Mouse (Mus musculus): ENCODE measurements around the gene Shisa8. TPM values are rescaled to one million over a fixed set of nuclear protein-coding genes. Genes with fewer than 3 reads are reported as not detected.
"Not testable (repeated sequence)": the region's sequence is repeated elsewhere in the genome, so short reads cannot be mapped to it uniquely, and the experiment has no call there.

Gene Shisa8
- polyA plus RNA-seq (2014; fragmentation: Nextera tagmentation; extraction: Ambion mirVana) = 0.15 TPM in 2 replicates

- no peaks in the 10 kb centered on the region for H3K9me3 ChIP-seq (ENCODE audit: control insufficient read depth, low read length)
- peak within 1 kb of the TSS; percentile 73 for H3K4me2 ChIP-seq (ENCODE audit: low read length)
- peaks cover 11% of the 10 kb centered on the region for H3K4me1 ChIP-seq (replicated peaks; ENCODE audit: control insufficient read depth, insufficient read depth, low read length)
- H3K9ac ChIP-seq (ENCODE audit: low read length) = peak within 1 kb of the TSS; percentile 20
- DNase-seq (ENCODE audit: low spot score) (no peak), ATAC-seq (replicated peaks; ENCODE audit: low FRiP score, low TSS enrichment, low read depth) (no peak)
- no peak within 1 kb of the TSS for H3K27ac ChIP-seq (ENCODE audit: low read depth)
- H3K36me3 ChIP-seq (ENCODE audit: control insufficient read depth, insufficient read depth, low read length) = no peaks in the 10 kb centered on the region
- WGBS = 0% methylated on average over 15 of the region's 34 CpGs
- peak within 1 kb of the TSS; percentile 38 for H3K4me3 ChIP-seq (ENCODE audit: low read depth, low read length)
- H3K27me3 ChIP-seq (replicated peaks; ENCODE audit: control insufficient read depth, insufficient read depth, low read length) = peaks cover 90% of the 10 kb centered on the region
Observed at GRCm38 (mm10) chr15:82212752-82213063, at the start of gene Shisa8. Gene Shisa8, minus strand, starts transcription at chr15:82212815.

- Histone ChIP-seq H3K4me1 (replicated peaks; ENCODE audit: control insufficient read depth, insufficient read depth, low read length) (no peaks in the 10 kb centered on the region; the same call in 1 of the 2 replicates), H3K9me3 (ENCODE audit: control insufficient read depth, low read length) (no peaks in the 10 kb centered on the region), H3K36me3 (ENCODE audit: control insufficient read depth, insufficient read depth, low read length) (no peaks in the 10 kb centered on the region), H3K4me2 (ENCODE audit: low read length) (no peak overlapping the region), H3K9ac (ENCODE audit: low read length) (no peak overlapping the region), H3K27me3 (replicated peaks; ENCODE audit: control insufficient read depth, insufficient read depth, low read length) (no peaks in the 10 kb centered on the region), H3K27ac (ENCODE audit: low read depth) (no peak overlapping the region), H3K4me3 (ENCODE audit: low read depth, low read length) (no peak overlapping the region)
- DNase-seq (ENCODE audit: low spot score) (peak; percentile 80), ATAC-seq (replicated peaks; ENCODE audit: low FRiP score, low TSS enrichment, low read depth) (no peak)
- WGBS = 16% methylated on average over 16 of the region's 16 CpGs
Observed at GRCm38 (mm10) chr15:82259510-82259909, 46.9 kb upstream of the Shisa8 start.

GRCm38 (mm10) chr15:82255944-82256383, 43.3 kb upstream of the Shisa8 start:
- Histone ChIP-seq H3K9ac (ENCODE audit: low read length) (no peak overlapping the region), H3K27ac (ENCODE audit: low read depth) (no peak overlapping the region), H3K27me3 (replicated peaks; ENCODE audit: control insufficient read depth, insufficient read depth, low read length) (no peaks in the 10 kb centered on the region), H3K4me3 (ENCODE audit: low read depth, low read length) (no peak overlapping the region), H3K36me3 (ENCODE audit: control insufficient read depth, insufficient read depth, low read length) (no peaks in the 10 kb centered on the region), H3K9me3 (ENCODE audit: control insufficient read depth, low read length) (no peaks in the 10 kb centered on the region), H3K4me2 (ENCODE audit: low read length) (no peak overlapping the region), H3K4me1 (replicated peaks; ENCODE audit: control insufficient read depth, insufficient read depth, low read length) (no peaks in the 10 kb centered on the region; the same call in 1 of the 2 replicates)
- no peak for DNase-seq (ENCODE audit: low spot score)
- WGBS = 25% methylated on average over 10 of the region's 10 CpGs
- no peak for ATAC-seq (replicated peaks; ENCODE audit: low FRiP score, low TSS enrichment, low read depth)

- no peak for DNase-seq (ENCODE audit: low spot score)
- Histone ChIP-seq H3K36me3 (ENCODE audit: control insufficient read depth, insufficient read depth, low read length) (no peaks in the 10 kb centered on the region), H3K27me3 (replicated peaks; ENCODE audit: control insufficient read depth, insufficient read depth, low read length) (no peaks in the 10 kb centered on the region), H3K4me3 (ENCODE audit: low read depth, low read length) (no peak overlapping the region), H3K9ac (ENCODE audit: low read length) (no peak overlapping the region), H3K27ac (ENCODE audit: low read depth) (no peak overlapping the region), H3K4me2 (ENCODE audit: low read length) (no peak overlapping the region), H3K4me1 (replicated peaks; ENCODE audit: control insufficient read depth, insufficient read depth, low read length) (no peaks in the 10 kb centered on the region; the same call in 1 of the 2 replicates), H3K9me3 (ENCODE audit: control insufficient read depth, low read length) (no peaks in the 10 kb centered on the region)
- ATAC-seq (replicated peaks; ENCODE audit: low FRiP score, low TSS enrichment, low read depth) = no peak
- 52% methylated on average over 4 of the region's 4 CpGs for WGBS
Observed at GRCm38 (mm10) chr15:82255248-82255647, 42.6 kb upstream of the Shisa8 start.

- H3K4me3 ChIP-seq (ENCODE audit: low read depth, low read length) = no peak within 1 kb of the TSS
- no peaks in the 10 kb centered on the region for H3K9me3 ChIP-seq (ENCODE audit: control insufficient read depth, low read length)
- ATAC-seq (replicated peaks; ENCODE audit: low FRiP score, low TSS enrichment, low read depth) = no peak
- H3K4me2 ChIP-seq (ENCODE audit: low read length) = no peak within 1 kb of the TSS
- no peak within 1 kb of the TSS for H3K27ac ChIP-seq (ENCODE audit: low read depth)
- no peaks in the 10 kb centered on the region; the same call in 1 of the 2 replicates for H3K4me1 ChIP-seq (replicated peaks; ENCODE audit: control insufficient read depth, insufficient read depth, low read length)
- no peaks in the 10 kb centered on the region for H3K27me3 ChIP-seq (replicated peaks; ENCODE audit: control insufficient read depth, insufficient read depth, low read length)
- no peaks in the 10 kb centered on the region for H3K36me3 ChIP-seq (ENCODE audit: control insufficient read depth, insufficient read depth, low read length)
- no peak for DNase-seq (ENCODE audit: low spot score)
- H3K9ac ChIP-seq (ENCODE audit: low read length) = no peak within 1 kb of the TSS
- 83% methylated on average over 6 of the region's 6 CpGs for WGBS
Observed at GRCm38 (mm10) chr15:82252097-82252496, 39.5 kb upstream of the Shisa8 start, which contains the start of gene 1500009C09Rik. Gene 1500009C09Rik, plus strand, starts transcription at chr15:82252397.

- Histone ChIP-seq H3K4me3 (ENCODE audit: low read depth, low read length) (no peak overlapping the region), H3K9me3 (ENCODE audit: control insufficient read depth, low read length) (no peaks in the 10 kb centered on the region), H3K4me1 (replicated peaks; ENCODE audit: control insufficient read depth, insufficient read depth, low read length) (no peaks in the 10 kb centered on the region; the same call in 1 of the 2 replicates), H3K4me2 (ENCODE audit: low read length) (no peak overlapping the region), H3K27me3 (replicated peaks; ENCODE audit: control insufficient read depth, insufficient read depth, low read length) (no peaks in the 10 kb centered on the region), H3K36me3 (ENCODE audit: control insufficient read depth, insufficient read depth, low read length) (no peaks in the 10 kb centered on the region), H3K27ac (ENCODE audit: low read depth) (no peak overlapping the region), H3K9ac (ENCODE audit: low read length) (no peak overlapping the region)
- 91% methylated on average over 3 of the region's 3 CpGs for WGBS
- ATAC-seq (replicated peaks; ENCODE audit: low FRiP score, low TSS enrichment, low read depth) (no peak), DNase-seq (ENCODE audit: low spot score) (no peak)
Observed at GRCm38 (mm10) chr15:82251579-82251978, 39.0 kb upstream of the Shisa8 start.

- no peak for ATAC-seq (replicated peaks; ENCODE audit: low FRiP score, low TSS enrichment, low read depth)
- peaks cover 3% of the 10 kb centered on the region; the same call in 1 of the 2 replicates for H3K4me1 ChIP-seq (replicated peaks; ENCODE audit: control insufficient read depth, insufficient read depth, low read length)
- no peak overlapping the region for H3K4me3 ChIP-seq (ENCODE audit: low read depth, low read length)
- no peak overlapping the region for H3K27ac ChIP-seq (ENCODE audit: low read depth)
- H3K27me3 ChIP-seq (replicated peaks; ENCODE audit: control insufficient read depth, insufficient read depth, low read length) = no peaks in the 10 kb centered on the region
- WGBS = 78% methylated on average over 3 of the region's 3 CpGs
- H3K9ac ChIP-seq (ENCODE audit: low read length) = no peak overlapping the region
- DNase-seq (ENCODE audit: low spot score) = no peak
- H3K36me3 ChIP-seq (ENCODE audit: control insufficient read depth, insufficient read depth, low read length) = no peaks in the 10 kb centered on the region
- no peaks in the 10 kb centered on the region for H3K9me3 ChIP-seq (ENCODE audit: control insufficient read depth, low read length)
- no peak overlapping the region for H3K4me2 ChIP-seq (ENCODE audit: low read length)
Observed at GRCm38 (mm10) chr15:82247131-82247776, 34.6 kb upstream of the Shisa8 start.

GRCm38 (mm10) chr15:82244805-82245161, 32.2 kb upstream of the Shisa8 start:
- H3K36me3 ChIP-seq (ENCODE audit: control insufficient read depth, insufficient read depth, low read length); ATAC-seq (replicated peaks; ENCODE audit: low FRiP score, low TSS enrichment, low read depth); H3K9me3 ChIP-seq (ENCODE audit: control insufficient read depth, low read length); H3K4me1 ChIP-seq (replicated peaks; ENCODE audit: control insufficient read depth, insufficient read depth, low read length); H3K27me3 ChIP-seq (replicated peaks; ENCODE audit: control insufficient read depth, insufficient read depth, low read length); DNase-seq (ENCODE audit: low spot score); H3K27ac ChIP-seq (ENCODE audit: low read depth): not testable (repeated sequence)
- Histone ChIP-seq H3K4me2 (ENCODE audit: low read length) (peak overlapping the region; percentile 87), H3K9ac (ENCODE audit: low read length) (peak overlapping the region; percentile 66), H3K4me3 (ENCODE audit: low read depth, low read length) (peak overlapping the region; percentile 84)
- 26% methylated on average over 9 of the region's 9 CpGs for WGBS
